Mouse (Mus musculus) midbrain, embryonic 13.5 days (tissue): ENCODE measurements around the gene Spi1. TPM values are rescaled to one million over a fixed set of nuclear protein-coding genes. Genes with fewer than 3 reads are reported as not detected.

Experiments used
- polyA plus RNA-seq: library from polyadenylated mRNA; unstranded; fragments of >200 nt; fragmentation: Nextera tagmentation; extraction: Ambion mirVana; gene quantifications from 2 replicates; pipeline ENCODE4 v1.2.1, GENCODE M21; 2015

Gene Spi1
- polyA plus RNA-seq, 1 experiment from 2014 or later: 3.0 TPM

Other genes starting within 250 kb of the Spi1 start
- 246 and 259 TPM in 2 replicates for gene Mtch2, start 235.2 kb upstream of the Spi1 start, polyA plus RNA-seq
- 18.1 and 27.3 TPM in 2 replicates for gene C1qtnf4, start 196.5 kb upstream of the Spi1 start, polyA plus RNA-seq
- gene Kbtbd4, start 177.7 kb upstream of the Spi1 start, polyA plus RNA-seq: 63.1 and 64.2 TPM in 2 replicates
- 210 TPM in 2 replicates for gene Ndufs3, start 177.6 kb upstream of the Spi1 start, polyA plus RNA-seq
- gene Celf1, start 142.0 kb upstream of the Spi1 start, polyA plus RNA-seq: 137 and 140 TPM in 2 replicates
- gene Rapsn, start 46.8 kb upstream of the Spi1 start, polyA plus RNA-seq: 0.48 and 0.54 TPM in 2 replicates
- 251 and 254 TPM in 2 replicates for gene Psmc3, start 28.4 kb upstream of the Spi1 start, polyA plus RNA-seq
- 25.0 and 29.4 TPM in 2 replicates for gene Slc39a13, start 12.0 kb upstream of the Spi1 start, polyA plus RNA-seq
- not detected in 2 replicates for gene Mybpc3, start 35.8 kb downstream of the Spi1 start, polyA plus RNA-seq
- 56.0 and 58.0 TPM in 2 replicates for gene Madd, start 101.4 kb downstream of the Spi1 start, polyA plus RNA-seq
- gene Nr1h3, start 120.4 kb downstream of the Spi1 start, polyA plus RNA-seq: 1.6 and 2.1 TPM in 2 replicates
- gene Acp2, start 120.5 kb downstream of the Spi1 start, polyA plus RNA-seq: 38.3 and 42.7 TPM in 2 replicates
- 15.1 TPM in 2 replicates for gene Ddb2, start 154.6 kb downstream of the Spi1 start, polyA plus RNA-seq
- gene Pacsin3, start 173.6 kb downstream of the Spi1 start, polyA plus RNA-seq: 15.6 and 16.2 TPM in 2 replicates
- gene Arfgap2, start 182.6 kb downstream of the Spi1 start, polyA plus RNA-seq: 82.6 and 84.5 TPM in 2 replicates